Mouse (Mus musculus) embryonic facial prominence, embryonic 14.5 days (tissue): Measurements from ENCODE around the gene Srbd1. TPM values are rescaled to one million over a fixed set of nuclear protein-coding genes. Genes with fewer than 3 reads are reported as not detected.

Experiments used
- ATAC-seq: fragments of 200-750 bp; cut with Nextera tagmentation; 2 replicates; pipeline ENCODE4 v1.8.0; 2017; ENCODE audit warnings: low read depth, moderate number of reproducible peaks, moderate TSS enrichment
- DNase-seq: peaks from one replicate; pipeline ENCODE4 v3.0.0-alpha.2; 2015; ENCODE audit warnings: low spot score
- H3K27ac ChIP-seq: fragments of 300-500 bp; sonication (generic); replicated peaks from 2 replicates; pipeline ENCODE4 v1.5.1; 2014; ENCODE audit warnings: low read depth, mild to moderate bottlenecking, low read length, moderate library complexity
- H3K27me3 ChIP-seq: fragments of 300-500 bp; sonication (generic); replicated peaks from 2 replicates; pipeline ENCODE4 v1.6.1; 2014; ENCODE audit warnings: low read length; ENCODE audit not compliant: control insufficient read depth, insufficient read depth
- H3K36me3 ChIP-seq: fragments of 300-500 bp; sonication (generic); 2 replicates; pipeline ENCODE4 v1.6.1; 2014; ENCODE audit warnings: low read length, mixed read lengths; ENCODE audit not compliant: control insufficient read depth, insufficient read depth
- H3K4me1 ChIP-seq: fragments of 300-500 bp; sonication (generic); 2 replicates; pipeline ENCODE4 v1.6.1; 2014; ENCODE audit warnings: antibody characterized with exemption, low read length; ENCODE audit not compliant: control insufficient read depth, insufficient read depth
- H3K4me2 ChIP-seq: fragments of 300-500 bp; sonication (generic); 2 replicates; pipeline ENCODE4 v1.6.1; 2014; ENCODE audit warnings: low read depth, mild to moderate bottlenecking, low read length, moderate library complexity, mixed read lengths
- H3K4me3 ChIP-seq: fragments of 300-500 bp; sonication (generic); 2 replicates; pipeline ENCODE4 v1.5.1; 2014; ENCODE audit warnings: low read depth, mild to moderate bottlenecking, low read length
- H3K9ac ChIP-seq: fragments of 300-500 bp; sonication (generic); 2 replicates; pipeline ENCODE4 v1.6.1; 2014; ENCODE audit warnings: low read depth, mild to moderate bottlenecking, low read length, moderate library complexity, mixed read lengths
- H3K9me3 ChIP-seq: fragments of 300-500 bp; sonication (generic); 2 replicates; pipeline ENCODE4 v1.6.1; 2016; ENCODE audit warnings: low read length; ENCODE audit not compliant: control insufficient read depth
- WGBS: fragments of 180-500 bp; shearing (Covaris S2); extraction: QIAGEN DNeasy Blood & Tissue Kit; methylation state at CpG from one replicate; pipeline ENCODE4 v1.1.7; 2014; 5-methylcytosine and 5-hydroxymethylcytosine counted together
- polyA plus RNA-seq: library from polyadenylated mRNA; unstranded; fragments of >200 nt; fragmentation: Nextera tagmentation; extraction: Ambion mirVana; gene quantifications from 2 replicates; pipeline ENCODE4 v1.2.1, GENCODE M21; 2014

The Srbd1 gene
- polyA plus RNA-seq, 1 experiment from 2014 or later: 9.3 TPM

DNA sequence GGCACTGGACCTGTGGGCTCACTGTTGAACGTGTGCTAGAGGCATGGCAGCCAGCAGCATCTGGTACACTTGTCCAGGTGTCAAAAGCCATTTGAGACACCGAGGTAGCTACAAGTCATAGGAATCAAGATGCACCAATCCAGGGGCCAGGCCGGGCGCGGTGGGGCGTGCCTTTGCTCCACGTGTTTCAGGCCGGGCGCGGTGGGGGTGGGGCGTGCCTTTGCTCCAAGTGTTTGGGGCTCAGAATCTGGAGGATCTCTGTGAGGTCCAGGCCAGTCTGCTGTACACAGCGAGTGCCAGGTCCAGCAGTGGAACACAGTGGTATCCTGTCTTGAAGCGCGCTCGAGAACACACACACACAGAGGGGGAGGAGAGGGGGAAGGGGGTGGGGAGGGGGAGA lies 17.7 kb upstream of the Srbd1 start:
- no peak overlapping the region for H3K4me3 ChIP-seq
- H3K27me3 ChIP-seq: no peaks in the 10 kb centered on the region
- ATAC-seq: no peak
- no peak overlapping the region for H3K27ac ChIP-seq
- H3K4me2 ChIP-seq: no peak overlapping the region
- H3K9me3 ChIP-seq: no peaks in the 10 kb centered on the region
- no peaks in the 10 kb centered on the region for H3K4me1 ChIP-seq
- no peak for DNase-seq
- WGBS: 37% methylated on average over 15 of the region's 15 CpGs
- H3K9ac ChIP-seq: no peak overlapping the region
- no peaks in the 10 kb centered on the region for H3K36me3 ChIP-seq

DNA sequence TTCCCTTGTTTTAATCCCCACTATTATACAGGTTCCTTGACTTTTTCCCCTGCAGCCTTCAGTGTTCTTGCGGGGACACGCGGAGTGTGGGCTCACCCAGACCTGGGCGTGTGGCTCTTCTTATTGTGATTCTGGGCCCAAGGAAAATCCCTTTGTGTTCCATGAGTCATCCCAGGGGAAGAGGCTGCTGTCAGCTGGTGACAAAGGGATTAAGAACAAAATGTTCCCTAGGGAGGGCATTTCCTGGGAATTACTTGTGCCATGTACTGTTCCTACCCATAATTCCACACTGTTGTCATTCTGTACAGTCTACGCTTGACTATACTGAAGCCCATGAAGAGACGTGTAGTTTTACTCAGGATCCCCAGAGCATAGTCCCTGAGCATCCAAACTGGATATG lies 12.0 kb upstream of the Srbd1 start:
- peak; percentile 29 for DNase-seq
- 74% methylated on average over 6 of the region's 6 CpGs for WGBS
- 0 out of 2 replicates have a peak, but pooled peaks have one; percentile 24 for ATAC-seq

DNA sequence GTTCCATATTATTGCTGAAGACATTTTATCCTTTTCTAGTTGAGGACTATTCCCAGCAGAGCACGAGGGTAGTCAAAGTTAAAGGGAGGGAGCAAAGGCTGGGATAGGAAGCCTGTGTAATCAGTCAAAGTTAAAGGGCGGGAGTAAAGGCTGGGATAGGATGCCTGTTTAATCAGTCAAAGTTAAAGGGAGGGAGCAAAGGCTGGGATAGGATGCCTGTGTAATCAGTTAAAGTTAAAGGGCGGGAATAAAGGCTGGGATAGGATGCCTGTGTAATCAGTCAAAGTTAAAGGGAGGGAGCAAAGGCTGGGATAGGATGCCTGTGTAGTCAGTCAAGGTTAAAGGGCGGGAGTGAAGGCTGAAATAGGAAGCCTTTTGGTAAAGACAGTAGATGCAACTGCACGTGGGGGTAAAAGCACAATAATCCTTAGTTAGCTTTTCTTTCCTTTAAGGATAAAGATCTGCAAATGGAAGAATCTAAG lies 5.9 kb upstream of the Srbd1 start:
- peak overlapping the region; percentile 35 for H3K4me2 ChIP-seq
- no peaks in the 10 kb centered on the region for H3K27me3 ChIP-seq
- no peak overlapping the region for H3K27ac ChIP-seq
- DNase-seq: peak; percentile 96
- peaks cover 1% of the 10 kb centered on the region; the same call in 1 of the 2 replicates for H3K4me1 ChIP-seq
- H3K4me3 ChIP-seq: peak overlapping the region; percentile 10; the same call in 1 of the 2 replicates
- peak; percentile 98 for ATAC-seq
- WGBS: 9% methylated on average over 5 of the region's 5 CpGs
- no peaks in the 10 kb centered on the region for H3K36me3 ChIP-seq
- H3K9ac ChIP-seq: no peak overlapping the region
- no peaks in the 10 kb centered on the region for H3K9me3 ChIP-seq

More for the DNA sequence above, 12.0 kb upstream of the Srbd1 start:
- Histone ChIP-seq H3K27me3 (no peaks in the 10 kb centered on the region), H3K4me2 (no peak overlapping the region), H3K4me1 (no peaks in the 10 kb centered on the region), H3K27ac (no peak overlapping the region), H3K9ac (no peak overlapping the region), H3K36me3 (no peaks in the 10 kb centered on the region), H3K9me3 (no peaks in the 10 kb centered on the region), H3K4me3 (no peak overlapping the region)

DNA sequence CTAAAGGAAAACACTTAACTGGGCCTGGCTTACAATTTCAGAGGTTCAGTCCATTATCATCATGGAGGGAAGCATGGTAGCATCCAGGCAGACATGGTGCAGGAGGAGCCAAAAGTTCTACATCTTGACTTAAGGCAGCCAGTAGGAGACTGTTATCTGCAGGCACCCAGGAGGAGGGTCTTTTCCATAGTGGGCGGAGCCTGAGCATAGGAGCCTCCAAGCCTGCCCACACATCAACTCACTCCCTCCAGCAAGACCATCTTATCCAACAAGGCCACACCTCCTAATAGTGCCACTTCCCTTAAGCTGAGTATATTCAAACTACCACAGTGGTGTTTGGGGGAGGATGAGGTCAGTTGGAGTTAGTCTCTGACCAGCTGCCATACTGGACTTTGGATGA lies 4.8 kb upstream of the Srbd1 start:
- no peaks in the 10 kb centered on the region for H3K9me3 ChIP-seq
- DNase-seq (no peak), ATAC-seq (no peak)
- no peaks in the 10 kb centered on the region for H3K36me3 ChIP-seq
- no peak overlapping the region for H3K4me3 ChIP-seq
- H3K27me3 ChIP-seq: no peaks in the 10 kb centered on the region
- no peak overlapping the region for H3K9ac ChIP-seq
- no peak overlapping the region for H3K27ac ChIP-seq
- 100% methylated on average over 1 of the region's 1 CpGs for WGBS
- H3K4me2 ChIP-seq: no peak overlapping the region
- peaks cover 5% of the 10 kb centered on the region; the same call in 1 of the 2 replicates for H3K4me1 ChIP-seq

DNA sequence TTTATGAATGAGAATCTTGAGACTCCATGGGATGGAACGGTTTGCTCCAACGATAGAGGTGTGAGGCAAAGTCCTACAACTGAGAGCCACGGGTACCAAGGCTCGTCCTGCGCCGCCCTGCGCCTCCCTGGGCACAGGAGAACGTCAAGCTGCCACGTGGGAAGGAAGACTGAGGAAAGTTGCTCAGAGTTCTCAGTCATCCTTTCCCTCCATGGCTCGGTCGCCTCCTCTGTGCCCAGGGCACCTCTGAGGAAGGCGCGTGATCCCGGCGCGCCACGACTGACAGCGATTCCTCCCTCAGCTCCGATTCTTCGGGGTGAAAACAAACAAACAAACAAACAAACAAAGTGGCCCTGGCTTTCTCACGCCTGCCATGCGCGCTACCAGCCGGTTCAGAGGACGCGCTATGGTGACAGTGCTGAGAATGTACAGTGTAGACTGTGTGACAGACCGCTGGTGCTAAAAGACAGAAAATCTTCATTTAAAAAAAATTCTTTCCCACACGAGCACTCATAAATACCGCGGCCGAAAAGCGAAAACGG lies 367 bp downstream of the Srbd1 start:
- WGBS: under 1% methylated on average over 33 of the region's 33 CpGs
- H3K27ac ChIP-seq: 0 out of 2 replicates have a peak overlapping the region, but pooled peaks have one; percentile 29

DNA sequence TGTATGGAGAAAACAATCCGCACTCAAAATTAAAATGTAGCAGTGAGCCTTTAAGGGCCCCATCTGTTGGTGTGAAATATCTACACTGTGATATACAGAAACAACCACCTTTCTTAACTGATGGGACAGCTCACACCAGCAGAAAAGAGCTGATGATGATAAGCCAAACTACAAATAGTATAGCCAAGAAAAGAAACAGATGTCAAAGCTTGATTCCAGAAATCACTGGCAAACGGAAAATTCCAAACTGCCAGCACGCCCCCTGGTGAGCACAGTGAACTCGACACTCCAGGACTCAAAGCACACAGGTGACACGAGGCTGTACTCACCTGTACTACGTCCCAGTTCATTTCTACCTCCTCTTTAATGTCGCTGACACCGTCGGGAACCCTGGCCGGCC lies 9.1 kb downstream of the Srbd1 start:
- peaks cover 58% of the 10 kb centered on the region for H3K36me3 ChIP-seq
- WGBS: 73% methylated on average over 10 of the region's 10 CpGs

More for the DNA sequence above, 367 bp downstream of the Srbd1 start:
- Histone ChIP-seq H3K4me3 (peak overlapping the region; percentile 63), H3K4me1 (peaks cover 9% of the 10 kb centered on the region), H3K4me2 (peak overlapping the region; percentile 93), H3K9me3 (no peaks in the 10 kb centered on the region), H3K36me3 (peaks cover 12% of the 10 kb centered on the region; the same call in 1 of the 2 replicates), H3K27me3 (no peaks in the 10 kb centered on the region), H3K9ac (peak overlapping the region; percentile 77)
- DNase-seq (no peak), ATAC-seq (peak; percentile 80)

DNA sequence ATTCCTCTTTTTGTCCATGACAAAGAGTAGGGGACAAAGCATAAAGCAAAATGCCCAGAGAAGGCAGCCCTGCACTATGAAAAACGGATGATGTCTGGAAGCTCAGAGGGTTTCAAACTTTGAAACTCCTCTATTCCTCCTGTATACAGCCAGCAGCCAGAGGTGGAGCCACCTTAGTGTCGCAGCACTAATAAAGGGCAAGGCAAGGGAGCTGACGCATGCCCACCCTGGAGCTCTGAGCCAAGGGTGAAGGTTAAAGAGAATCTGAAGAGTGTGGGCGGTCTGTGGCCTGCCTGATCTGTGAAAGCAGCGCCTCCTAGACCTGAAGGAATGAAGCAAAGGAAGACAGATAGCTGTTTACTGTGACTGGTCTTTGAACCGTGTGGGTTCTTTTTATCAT lies 10.5 kb downstream of the Srbd1 start:
- Histone ChIP-seq H3K4me2 (no peak overlapping the region), H3K27ac (no peak overlapping the region), H3K4me1 (no peaks in the 10 kb centered on the region), H3K36me3 (peaks cover 57% of the 10 kb centered on the region), H3K9me3 (no peaks in the 10 kb centered on the region), H3K27me3 (no peaks in the 10 kb centered on the region), H3K4me3 (no peak overlapping the region), H3K9ac (no peak overlapping the region)
- 85% methylated on average over 6 of the region's 6 CpGs for WGBS
- ATAC-seq: no peak
- DNase-seq: no peak

More for the DNA sequence above, 9.1 kb downstream of the Srbd1 start:
- Histone ChIP-seq H3K27me3 (no peaks in the 10 kb centered on the region), H3K4me3 (no peak overlapping the region), H3K9ac (no peak overlapping the region), H3K9me3 (no peaks in the 10 kb centered on the region), H3K27ac (no peak overlapping the region), H3K4me1 (no peaks in the 10 kb centered on the region), H3K4me2 (no peak overlapping the region)
- DNase-seq (no peak), ATAC-seq (no peak)

DNA sequence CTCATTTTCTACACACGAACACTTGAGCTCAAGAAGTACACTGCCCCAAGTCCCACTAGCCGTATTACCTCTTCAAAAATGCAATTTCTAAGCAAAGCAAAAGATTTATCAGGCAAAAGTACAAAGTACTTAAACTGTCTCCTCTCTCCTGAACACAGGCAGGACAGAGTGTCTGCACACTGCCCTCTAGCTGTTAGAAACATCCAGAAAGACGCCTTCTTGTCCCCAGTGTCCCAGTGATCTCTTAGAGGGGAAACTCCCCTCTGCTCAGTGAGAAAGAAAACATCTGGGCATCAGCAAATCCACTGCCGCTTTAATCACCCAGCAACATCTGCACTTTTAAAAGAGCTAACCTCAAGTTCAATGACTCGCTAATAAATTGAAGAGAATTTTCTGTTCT lies 12.4 kb downstream of the Srbd1 start:
- 67% methylated on average over 5 of the region's 5 CpGs for WGBS
- peak; percentile 17 for DNase-seq
- Histone ChIP-seq H3K4me1 (no peaks in the 10 kb centered on the region), H3K4me3 (no peak overlapping the region), H3K27me3 (no peaks in the 10 kb centered on the region), H3K27ac (no peak overlapping the region), H3K9ac (no peak overlapping the region), H3K36me3 (peaks cover 45% of the 10 kb centered on the region), H3K4me2 (no peak overlapping the region), H3K9me3 (no peaks in the 10 kb centered on the region)
- no peak for ATAC-seq

DNA sequence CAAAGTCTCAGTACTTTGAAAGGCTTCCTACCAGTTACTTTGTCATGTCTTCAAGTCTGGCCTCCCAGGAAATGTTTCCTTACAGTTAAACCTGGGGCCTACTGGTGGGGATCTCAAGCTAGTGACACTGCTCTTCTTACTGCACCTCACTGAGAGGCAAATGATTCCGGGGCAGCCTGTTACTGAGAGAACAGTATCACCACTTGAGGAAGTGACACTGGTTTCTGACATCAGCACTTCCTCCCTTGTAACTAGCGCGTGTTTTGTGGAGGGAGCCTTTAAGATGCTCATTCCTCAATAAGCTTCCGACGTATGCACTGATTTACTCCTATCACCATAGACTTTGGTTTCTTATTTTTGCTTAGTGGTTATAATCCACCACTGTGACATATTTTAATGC lies 16.8 kb downstream of the Srbd1 start:
- H3K36me3 ChIP-seq: peaks cover 23% of the 10 kb centered on the region

More for the DNA sequence above, 16.8 kb downstream of the Srbd1 start:
- Histone ChIP-seq H3K9ac (no peak overlapping the region), H3K27ac (no peak overlapping the region), H3K27me3 (no peaks in the 10 kb centered on the region), H3K4me1 (no peaks in the 10 kb centered on the region), H3K9me3 (no peaks in the 10 kb centered on the region), H3K4me3 (no peak overlapping the region), H3K4me2 (no peak overlapping the region)
- ATAC-seq (no peak), DNase-seq (no peak)
- WGBS: 93% methylated on average over 5 of the region's 5 CpGs
